Mouse (Mus musculus) limb, embryonic 10.5 days (tissue): ENCODE measurements around the gene Ptar1. TPM values are rescaled to one million over a fixed set of nuclear protein-coding genes. Genes with fewer than 3 reads are reported as not detected.
A peak's percentile ranks its signal among the peaks of the same experiment; 100 is the strongest.

Experiments used
- DNase-seq: peaks from one replicate; pipeline ENCODE4 v3.0.0-alpha.2; 2017; ENCODE audit warnings: low spot score
- H3K27ac ChIP-seq: fragments of 300-500 bp; sonication (generic); 2 replicates; pipeline ENCODE4 v1.5.1; 2016; ENCODE audit warnings: mild to moderate bottlenecking
- H3K27me3 ChIP-seq: fragments of 300-500 bp; sonication (generic); 2 replicates; pipeline ENCODE4 v1.6.1; 2016; ENCODE audit warnings: low read depth, mild to moderate bottlenecking; ENCODE audit not compliant: poor library complexity, severe bottlenecking
- H3K36me3 ChIP-seq: fragments of 300-500 bp; sonication (generic); 2 replicates; pipeline ENCODE4 v1.6.1; 2016; ENCODE audit warnings: mild to moderate bottlenecking, moderate library complexity
- H3K4me1 ChIP-seq: fragments of 300-500 bp; sonication (generic); 2 replicates; pipeline ENCODE4 v1.6.1; 2016
- H3K4me3 ChIP-seq: fragments of 300-500 bp; sonication (generic); 2 replicates; pipeline ENCODE4 v1.5.1; 2016; ENCODE audit warnings: mild to moderate bottlenecking, moderate library complexity
- H3K9me3 ChIP-seq: fragments of 300-500 bp; sonication (generic); replicated peaks from 2 replicates; pipeline ENCODE4 v1.6.1; 2016; ENCODE audit warnings: mild to moderate bottlenecking
- WGBS: fragments of 180-500 bp; shearing (Covaris S2); methylation state at CpG from one replicate; pipeline ENCODE4 v1.1.7; 2016; 5-methylcytosine and 5-hydroxymethylcytosine counted together
- polyA plus RNA-seq: library from polyadenylated mRNA; unstranded; fragments of >200 nt; fragmentation: Nextera tagmentation; extraction: Ambion mirVana; gene quantifications from 2 replicates; pipeline ENCODE4 v1.2.1, GENCODE M21; 2016

The Ptar1 gene
- polyA plus RNA-seq, 1 experiment from 2014 or later: 6.2 TPM

DNA sequence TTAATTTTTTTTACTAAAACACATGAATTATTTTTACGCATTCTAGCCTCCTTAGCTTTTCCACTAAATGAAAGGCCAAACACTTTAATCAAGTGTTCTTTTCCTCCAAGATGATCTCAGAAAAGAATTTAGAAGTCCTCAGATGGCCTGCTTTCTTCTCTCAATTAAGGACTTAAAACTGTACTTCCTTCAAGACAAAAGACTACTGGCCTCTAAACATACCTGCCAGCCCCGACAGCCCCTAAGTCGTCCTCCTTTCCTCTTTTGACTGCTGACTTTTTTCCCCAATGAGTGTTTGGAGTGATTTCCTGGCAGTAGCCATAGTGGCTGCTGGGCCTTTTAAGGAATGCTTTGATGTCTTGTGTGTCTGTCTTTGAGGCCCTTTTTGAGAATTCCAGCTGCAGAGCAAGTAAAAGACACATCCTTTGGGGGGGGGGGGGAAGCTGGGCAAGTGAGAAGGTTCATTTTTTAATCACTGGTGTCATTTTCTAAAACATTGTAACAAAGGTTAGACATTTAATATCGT, 1.3 kb downstream of the Ptar1 start:
- WGBS: 22% methylated on average over 4 of the region's 4 CpGs
- H3K27ac ChIP-seq: 0 out of 2 replicates have a peak overlapping the region, but pooled peaks have one; percentile 23
- H3K36me3 ChIP-seq: no peaks in the 10 kb centered on the region
- H3K9me3 ChIP-seq: no peaks in the 10 kb centered on the region
- peak overlapping the region; percentile 87 for H3K4me3 ChIP-seq
- DNase-seq: peak; percentile 38
- peaks cover 8% of the 10 kb centered on the region for H3K4me1 ChIP-seq
- no peaks in the 10 kb centered on the region for H3K27me3 ChIP-seq

DNA sequence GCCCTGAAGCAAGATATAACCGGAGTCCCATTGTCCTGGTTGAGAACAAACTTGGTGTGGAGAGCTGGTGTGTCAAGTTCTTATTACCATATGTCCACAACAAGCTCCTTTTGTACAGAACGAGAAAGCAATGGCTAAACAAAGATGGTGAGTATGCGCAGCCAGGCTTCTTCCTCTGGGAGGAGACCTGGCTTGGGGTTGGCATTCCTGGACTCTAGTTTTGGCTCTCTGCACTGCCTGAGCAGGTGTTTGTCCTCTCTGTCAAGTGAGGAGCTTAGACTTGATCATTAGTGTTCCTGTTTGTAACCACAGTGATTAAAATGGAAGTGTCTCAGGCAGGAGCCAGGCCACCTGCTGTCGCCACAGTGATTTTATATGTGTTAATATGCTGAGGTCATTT, 7.1 kb downstream of the Ptar1 start:
- no peak for DNase-seq
- no peaks in the 10 kb centered on the region for H3K9me3 ChIP-seq

DNA sequence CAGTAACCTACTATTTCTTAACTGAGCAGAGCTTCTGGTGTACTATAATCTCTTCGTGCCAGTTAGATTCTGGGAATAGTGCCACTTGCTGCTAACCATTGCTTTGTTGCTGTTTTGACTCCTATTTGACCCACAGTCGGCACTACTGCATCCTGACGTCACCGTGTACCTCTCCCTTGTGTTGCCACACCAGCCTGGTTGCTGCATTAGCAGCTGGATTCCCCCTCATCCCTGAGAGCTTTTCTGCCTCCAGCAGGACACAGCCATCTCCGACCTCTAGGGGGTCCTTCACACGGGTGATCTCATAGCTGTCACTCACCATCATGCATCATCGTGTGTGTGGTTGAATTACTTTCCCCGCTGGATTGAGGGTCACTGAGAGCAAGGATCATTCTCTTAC, 10.6 kb downstream of the Ptar1 start:
- Histone ChIP-seq H3K27ac (no peak overlapping the region), H3K27me3 (no peaks in the 10 kb centered on the region), H3K36me3 (peaks cover 79% of the 10 kb centered on the region), H3K4me1 (no peaks in the 10 kb centered on the region), H3K4me3 (no peak overlapping the region), H3K9me3 (no peaks in the 10 kb centered on the region)
- 85% methylated on average over 8 of the region's 8 CpGs for WGBS
- DNase-seq: no peak

More for the DNA sequence above, 7.1 kb downstream of the Ptar1 start:
- H3K4me1 ChIP-seq: no peaks in the 10 kb centered on the region
- no peak overlapping the region for H3K4me3 ChIP-seq
- H3K36me3 ChIP-seq: peaks cover 51% of the 10 kb centered on the region
- no peaks in the 10 kb centered on the region for H3K27me3 ChIP-seq
- WGBS: 91% methylated on average over 4 of the region's 4 CpGs
- H3K27ac ChIP-seq: no peak overlapping the region

DNA sequence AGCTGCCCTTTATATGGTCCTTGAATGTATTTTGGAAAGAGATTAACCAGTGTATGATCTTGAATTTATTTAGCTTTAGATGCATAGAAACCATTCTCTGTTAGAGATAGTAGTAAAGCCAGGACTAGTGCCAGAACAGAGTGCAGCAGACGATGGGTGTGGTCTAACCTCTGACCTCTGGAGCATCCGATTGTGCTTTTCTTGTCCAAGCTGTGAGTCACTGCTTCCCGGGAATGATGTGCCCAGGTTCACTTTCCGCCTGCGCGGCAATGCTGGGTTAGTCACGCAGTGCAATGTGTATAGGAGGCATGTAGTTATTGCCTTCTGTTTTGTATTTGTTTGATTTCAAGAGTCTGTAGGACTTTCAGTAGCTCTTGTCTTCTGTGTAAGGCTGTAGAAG, 11.1 kb downstream of the Ptar1 start:
- WGBS: 90% methylated on average over 7 of the region's 7 CpGs
- H3K4me1 ChIP-seq: no peaks in the 10 kb centered on the region
- H3K9me3 ChIP-seq: no peaks in the 10 kb centered on the region
- H3K27ac ChIP-seq: no peak overlapping the region
- H3K36me3 ChIP-seq: peaks cover 84% of the 10 kb centered on the region
- no peak overlapping the region for H3K4me3 ChIP-seq
- no peaks in the 10 kb centered on the region for H3K27me3 ChIP-seq
- DNase-seq: no peak

DNA sequence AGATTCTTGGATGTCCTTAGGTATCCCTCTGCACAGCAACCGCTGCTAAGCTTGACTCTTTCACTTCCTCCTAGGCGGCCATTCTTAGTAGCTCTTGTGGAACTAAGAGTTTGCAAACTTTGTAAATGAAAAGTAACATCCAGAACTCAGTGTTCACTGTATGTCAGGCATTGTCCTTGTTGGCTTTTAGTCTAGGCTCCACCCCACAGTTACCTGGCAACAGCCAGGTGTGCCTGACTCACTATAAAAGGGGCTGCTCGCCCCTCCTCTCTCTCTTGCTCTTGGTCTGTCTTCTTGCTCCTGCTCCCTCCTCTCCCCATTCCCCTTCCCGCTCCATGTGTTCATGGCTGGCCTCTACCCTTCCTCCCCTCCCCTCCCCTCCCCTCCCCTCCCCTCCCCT, 11.9 kb downstream of the Ptar1 start:
- Histone ChIP-seq H3K27me3 (no peaks in the 10 kb centered on the region), H3K9me3 (no peaks in the 10 kb centered on the region), H3K4me1 (no peaks in the 10 kb centered on the region), H3K27ac (no peak overlapping the region), H3K36me3 (peaks cover 87% of the 10 kb centered on the region), H3K4me3 (no peak overlapping the region)
- no peak for DNase-seq
- 86% methylated on average over 4 of the region's 4 CpGs for WGBS

DNA sequence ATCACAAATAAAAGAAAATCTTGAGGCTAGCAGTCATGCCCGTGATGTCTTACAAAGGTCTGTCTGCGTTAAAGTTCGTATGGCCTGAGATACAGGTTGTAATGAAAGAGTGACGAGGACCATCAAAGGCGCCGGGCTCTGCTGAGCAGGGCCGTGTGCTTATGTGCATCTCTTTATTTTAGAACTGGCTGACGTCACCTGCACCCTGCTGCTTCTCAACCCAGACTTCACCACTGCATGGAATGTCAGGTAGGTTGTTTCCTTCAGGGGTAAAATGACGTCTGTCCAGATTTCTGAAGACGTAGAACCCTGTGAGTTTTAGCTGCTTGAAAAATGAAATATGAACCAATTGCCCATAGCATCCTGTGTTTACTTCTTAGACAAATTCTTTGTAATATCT, 15.7 kb downstream of the Ptar1 start:
- no peak overlapping the region for H3K27ac ChIP-seq
- H3K4me3 ChIP-seq: no peak overlapping the region
- 93% methylated on average over 10 of the region's 10 CpGs for WGBS
- no peaks in the 10 kb centered on the region for H3K27me3 ChIP-seq
- no peaks in the 10 kb centered on the region for H3K4me1 ChIP-seq
- peaks cover 82% of the 10 kb centered on the region for H3K36me3 ChIP-seq
- DNase-seq: no peak
- H3K9me3 ChIP-seq: no peaks in the 10 kb centered on the region

DNA sequence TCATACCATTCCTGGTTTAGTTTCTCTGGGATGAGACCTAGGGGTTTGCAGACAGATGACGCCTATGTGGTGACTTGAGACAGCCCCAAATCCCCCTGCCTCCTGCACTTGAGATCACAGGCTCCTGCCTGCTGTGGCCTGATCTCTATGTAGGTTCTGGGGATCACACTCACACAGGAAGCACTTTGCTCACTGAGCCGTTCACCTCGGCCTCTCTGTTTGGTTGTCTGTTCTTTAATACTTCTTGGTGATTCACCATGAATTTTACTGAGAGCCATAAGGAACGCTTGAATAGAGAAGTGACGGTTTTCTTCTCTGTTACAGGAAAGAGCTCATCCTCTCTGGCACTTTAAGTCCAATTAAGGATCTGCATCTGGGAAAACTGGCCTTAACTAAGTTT, 18.2 kb downstream of the Ptar1 start:
- DNase-seq: no peak
- H3K27ac ChIP-seq: no peak overlapping the region
- H3K27me3 ChIP-seq: no peaks in the 10 kb centered on the region
- H3K9me3 ChIP-seq: no peaks in the 10 kb centered on the region
- H3K36me3 ChIP-seq: peaks cover 83% of the 10 kb centered on the region
- no peak overlapping the region for H3K4me3 ChIP-seq
- 88% methylated on average over 5 of the region's 5 CpGs for WGBS
- H3K4me1 ChIP-seq: no peaks in the 10 kb centered on the region

DNA sequence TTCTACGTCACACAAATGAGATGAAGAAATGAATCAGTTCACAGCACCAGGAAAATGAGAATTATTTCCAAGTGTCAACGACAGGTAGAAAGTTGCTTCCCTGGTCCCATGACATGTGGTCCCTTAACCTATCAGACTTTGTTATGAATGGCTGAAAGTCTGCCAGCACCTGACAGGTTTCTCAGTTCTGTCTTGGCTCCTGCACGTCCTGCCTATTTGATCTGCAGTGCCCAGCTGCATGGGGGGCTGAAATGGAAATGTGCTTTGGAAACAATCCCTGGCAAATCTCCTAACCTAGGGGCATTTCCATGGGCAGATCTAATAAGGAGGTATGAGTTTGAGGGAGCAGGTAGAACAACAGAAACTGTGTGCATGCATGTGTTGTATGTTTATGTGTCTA, 59.3 kb downstream of the Ptar1 start:
- no peaks in the 10 kb centered on the region for H3K36me3 ChIP-seq
- H3K9me3 ChIP-seq: no peaks in the 10 kb centered on the region
- H3K4me3 ChIP-seq: no peak overlapping the region
- no peak overlapping the region for H3K27ac ChIP-seq
- no peak for DNase-seq
- 82% methylated on average over 3 of the region's 3 CpGs for WGBS
- H3K4me1 ChIP-seq: no peaks in the 10 kb centered on the region
- no peaks in the 10 kb centered on the region for H3K27me3 ChIP-seq

DNA sequence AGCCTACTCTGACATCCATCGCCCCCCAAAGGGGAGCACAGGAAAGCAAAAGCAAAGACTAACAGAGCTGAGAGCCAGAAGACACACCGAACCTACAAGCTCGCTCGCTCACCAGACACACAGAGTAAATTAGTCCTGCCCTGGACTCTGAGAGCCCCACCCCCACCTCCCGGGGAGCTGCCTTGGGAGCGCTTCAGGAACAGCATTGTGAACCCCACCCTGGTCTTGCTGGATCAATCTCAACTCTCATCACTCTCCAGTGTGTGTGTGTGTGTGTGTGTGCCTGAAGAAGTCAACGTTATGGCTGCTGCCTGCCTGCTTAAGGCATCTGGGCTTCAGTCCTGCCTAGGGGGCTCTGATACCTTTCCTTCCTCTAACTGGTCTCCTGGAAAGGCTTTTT, 69.8 kb downstream of the Ptar1 start:
- H3K4me3 ChIP-seq: no peak overlapping the region
- no peak for DNase-seq
- peaks cover 32% of the 10 kb centered on the region for H3K27me3 ChIP-seq
- H3K4me1 ChIP-seq: peaks cover 17% of the 10 kb centered on the region
- WGBS: 16% methylated on average over 7 of the region's 7 CpGs
- H3K36me3 ChIP-seq: no peaks in the 10 kb centered on the region
- no peaks in the 10 kb centered on the region for H3K9me3 ChIP-seq
- H3K27ac ChIP-seq: no peak overlapping the region

DNA sequence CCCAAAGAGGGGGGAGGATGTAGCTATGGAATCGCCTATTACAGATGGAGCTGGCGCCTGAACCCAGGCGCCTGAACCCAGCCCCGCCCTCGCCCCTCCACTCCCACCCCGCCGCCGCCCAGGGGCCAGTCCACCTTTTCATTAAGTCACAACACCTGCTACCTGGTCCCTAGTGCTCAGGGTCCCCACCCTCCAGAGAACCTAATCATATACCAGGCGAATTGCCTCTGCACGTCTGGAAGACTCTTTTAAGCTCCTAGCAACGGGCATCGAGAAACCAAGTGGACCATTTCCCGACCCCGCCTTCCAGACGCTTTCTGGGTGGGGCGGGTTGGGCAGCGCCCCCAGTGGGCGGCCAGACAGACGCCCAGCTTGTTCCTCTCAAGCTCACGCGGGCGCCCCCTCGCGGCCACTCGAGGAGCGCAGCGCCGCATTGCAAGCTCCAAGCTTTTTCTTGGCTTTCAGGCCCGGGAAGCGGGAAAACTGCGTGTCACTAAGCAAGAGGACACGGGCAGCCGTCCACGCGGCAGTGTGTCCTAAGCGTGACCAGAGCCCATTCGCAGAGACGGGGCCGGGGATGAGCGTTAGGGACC, 70.8 kb downstream of the Ptar1 start:
- peak; percentile 98 for DNase-seq
- H3K4me3 ChIP-seq: peak overlapping the region; percentile 72
- peaks cover 37% of the 10 kb centered on the region for H3K27me3 ChIP-seq
- 1% methylated on average over 40 of the region's 40 CpGs for WGBS
- peak overlapping the region; percentile 87 for H3K27ac ChIP-seq
- peaks cover 17% of the 10 kb centered on the region for H3K4me1 ChIP-seq
- no peaks in the 10 kb centered on the region for H3K36me3 ChIP-seq
- no peaks in the 10 kb centered on the region for H3K9me3 ChIP-seq

DNA sequence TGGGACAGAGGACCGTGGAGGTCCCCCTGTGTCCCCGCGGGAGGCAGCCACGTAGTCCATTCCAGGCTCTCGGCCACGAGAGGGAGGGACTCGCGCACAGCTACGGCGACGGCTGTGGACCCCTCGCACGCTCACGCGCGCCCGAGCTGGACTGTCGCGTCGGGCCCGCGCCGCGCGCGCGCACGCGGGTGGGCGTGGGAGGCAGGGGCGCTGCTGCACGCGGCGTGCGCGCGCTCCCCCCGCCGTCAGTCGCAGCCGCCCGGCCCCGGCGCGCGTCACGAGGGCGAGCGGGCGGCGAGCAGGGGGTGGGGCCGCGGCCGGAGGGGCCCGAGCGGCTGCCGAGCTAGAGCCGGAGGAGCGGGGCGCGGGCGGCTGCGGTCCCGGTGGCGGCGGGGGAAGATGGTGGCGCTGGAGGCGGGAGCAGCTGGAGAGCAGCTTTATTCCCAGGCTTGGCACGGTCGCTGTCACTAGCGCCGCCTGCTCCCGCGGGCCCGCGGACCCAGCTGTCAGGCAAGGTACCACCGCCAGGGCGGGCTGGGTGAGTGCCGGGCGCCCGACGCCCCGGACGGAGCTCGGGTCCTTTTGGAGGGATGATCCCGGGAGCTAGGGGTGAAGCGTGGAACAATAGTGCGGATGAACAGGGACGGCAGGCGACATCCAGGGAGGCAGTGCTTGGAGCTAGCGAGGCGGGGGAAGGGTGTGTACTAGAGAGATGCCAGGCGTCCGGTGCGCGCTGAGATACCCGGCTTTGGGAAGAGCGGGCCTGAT, 71.5 kb downstream of the Ptar1 start, which contains the start of gene Apba1:
TSS of gene Apba1 (plus strand) at position 334 of the 768 bp plus-strand sequence.
- no peaks in the 10 kb centered on the region for H3K9me3 ChIP-seq
- DNase-seq: peak; percentile 76
- no peaks in the 10 kb centered on the region for H3K36me3 ChIP-seq
- peak within 1 kb of the TSS; percentile 87 for H3K27ac ChIP-seq
- WGBS: under 1% methylated on average over 98 of the region's 98 CpGs
- H3K4me3 ChIP-seq: peak within 1 kb of the TSS; percentile 72
- peaks cover 17% of the 10 kb centered on the region for H3K4me1 ChIP-seq
- H3K27me3 ChIP-seq: peaks cover 38% of the 10 kb centered on the region

DNA sequence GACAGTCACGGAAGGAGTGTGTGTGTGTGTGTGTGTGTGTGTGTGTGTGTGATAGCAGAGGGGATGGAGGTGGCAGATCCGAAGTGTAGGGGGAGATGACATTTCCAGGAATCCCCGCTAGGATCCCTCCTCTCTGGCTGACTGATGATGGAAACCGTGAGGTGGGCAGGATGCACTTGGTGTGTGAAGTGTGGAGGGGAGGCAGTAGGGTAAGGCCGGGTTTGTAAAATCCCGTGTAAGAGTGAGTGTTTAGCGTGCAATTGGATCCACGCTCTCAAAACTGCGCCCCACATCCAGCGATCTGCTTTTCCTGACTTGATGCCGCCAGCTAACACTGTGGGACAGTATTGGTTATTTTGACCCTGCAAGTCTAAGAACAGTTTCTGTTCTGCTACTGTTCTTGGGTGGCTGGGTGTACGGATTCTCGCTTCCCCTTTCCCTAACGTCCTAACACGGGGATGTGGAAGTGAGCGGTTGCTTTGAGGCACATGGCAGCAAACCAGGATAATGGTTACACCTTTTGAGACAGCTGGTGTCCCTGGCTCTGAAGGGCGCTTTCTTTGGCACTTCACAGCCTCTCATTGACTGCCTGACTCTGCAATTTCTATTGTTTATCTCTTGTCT, 72.2 kb downstream of the Ptar1 start:
- H3K27ac ChIP-seq: peak overlapping the region; percentile 87; the same call in 1 of the 2 replicates
- no peak for DNase-seq
- peaks cover 38% of the 10 kb centered on the region for H3K27me3 ChIP-seq
- peaks cover 17% of the 10 kb centered on the region for H3K4me1 ChIP-seq
- no peaks in the 10 kb centered on the region for H3K9me3 ChIP-seq
- H3K36me3 ChIP-seq: no peaks in the 10 kb centered on the region
- H3K4me3 ChIP-seq: peak overlapping the region; percentile 72
- 2% methylated on average over 17 of the region's 17 CpGs for WGBS

DNA sequence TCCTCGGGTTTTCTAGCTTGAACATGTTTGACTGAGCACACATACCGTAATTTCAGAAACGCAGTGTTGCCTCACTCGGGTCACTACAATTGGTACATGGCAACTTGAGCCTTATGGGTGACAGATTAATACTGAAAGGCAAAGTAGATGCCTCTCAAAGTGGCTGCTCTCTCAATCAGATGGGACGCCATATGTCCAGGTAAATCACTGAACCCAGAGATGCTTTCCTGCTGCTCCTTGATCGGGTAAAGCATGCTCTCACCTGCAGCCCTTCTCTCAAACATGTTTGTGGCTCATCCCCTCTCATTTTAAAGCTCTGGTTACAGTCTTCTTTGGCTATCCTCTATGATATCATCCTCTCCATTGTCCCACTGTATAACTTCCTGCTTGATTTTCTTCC, 76.1 kb downstream of the Ptar1 start:
- WGBS: 91% methylated on average over 6 of the region's 6 CpGs
- Histone ChIP-seq H3K36me3 (no peaks in the 10 kb centered on the region), H3K27ac (no peak overlapping the region)

More for the DNA sequence above, 76.1 kb downstream of the Ptar1 start:
- peaks cover 38% of the 10 kb centered on the region for H3K27me3 ChIP-seq
- no peaks in the 10 kb centered on the region for H3K9me3 ChIP-seq
- H3K4me1 ChIP-seq: peaks cover 9% of the 10 kb centered on the region
- DNase-seq: no peak
- no peak overlapping the region for H3K4me3 ChIP-seq
